Mouse (Mus musculus): ENCODE data around the gene Lama1.

Gene Lama1

DNA sequence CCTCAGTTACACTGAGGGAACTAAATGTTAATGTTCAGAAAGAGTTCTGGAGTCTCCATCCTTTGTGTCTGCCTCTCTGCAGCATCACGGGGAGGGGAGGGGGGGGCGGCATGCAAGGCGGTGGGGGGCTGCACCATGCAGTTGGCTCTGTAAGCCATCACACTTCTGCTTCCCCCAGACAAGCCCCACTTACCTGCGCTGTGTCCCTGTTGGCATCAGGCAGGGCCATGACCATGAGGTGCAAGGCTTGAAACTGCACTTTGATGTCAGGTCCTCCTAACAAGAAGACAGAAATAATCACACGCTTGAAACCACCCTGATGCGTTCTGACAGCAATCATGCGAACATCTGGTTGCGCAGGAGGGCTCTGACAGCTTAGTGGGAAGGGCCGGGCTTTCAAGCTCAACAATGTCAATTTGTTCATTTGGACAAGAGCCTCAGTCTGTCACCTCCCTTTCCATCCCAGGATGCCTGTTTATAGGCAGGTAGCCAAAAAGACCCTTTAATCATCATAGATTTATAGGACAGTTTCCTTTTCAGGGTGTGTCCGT is 164.1 kb downstream of the Lama1 start:
- no peak for DNase-seq

DNA sequence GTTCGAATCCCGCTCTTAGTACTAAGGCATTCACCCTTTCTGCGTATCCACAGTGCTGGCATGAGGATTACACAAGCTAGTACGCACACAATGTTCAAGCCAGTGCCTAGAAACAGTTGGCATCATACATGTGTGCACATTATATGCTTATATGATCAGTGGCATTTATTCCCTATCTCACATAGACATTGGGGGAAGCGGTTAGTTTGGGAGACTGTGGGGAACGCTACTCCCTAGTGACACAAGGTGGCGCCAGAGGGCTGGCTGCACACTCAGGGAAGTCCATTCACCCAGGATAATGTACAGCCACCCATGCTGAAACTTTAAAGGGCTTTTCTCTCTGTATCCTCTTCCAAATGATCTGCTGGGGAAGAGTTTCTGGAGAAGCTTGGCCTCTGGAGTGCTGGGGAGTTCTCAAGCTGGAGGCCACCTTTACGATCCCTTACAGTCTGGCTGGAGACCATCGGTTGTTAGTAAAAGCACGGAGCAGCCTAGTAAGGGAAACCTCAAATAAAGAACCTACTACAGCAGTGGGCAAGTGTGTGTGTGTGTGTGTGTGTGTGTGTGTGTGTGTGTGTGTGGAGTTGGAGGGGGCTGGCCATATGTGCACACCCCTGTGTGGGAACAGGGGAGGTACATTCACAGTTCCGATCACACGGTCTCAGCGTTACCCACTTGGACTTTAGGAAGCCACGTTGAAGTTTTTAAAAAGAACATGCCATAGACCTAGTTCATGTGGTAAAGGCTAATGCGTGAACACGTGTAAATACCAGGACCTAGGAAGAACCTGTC is 164.9 kb downstream of the Lama1 start:
- DNase-seq: peak; percentile 11

DNA sequence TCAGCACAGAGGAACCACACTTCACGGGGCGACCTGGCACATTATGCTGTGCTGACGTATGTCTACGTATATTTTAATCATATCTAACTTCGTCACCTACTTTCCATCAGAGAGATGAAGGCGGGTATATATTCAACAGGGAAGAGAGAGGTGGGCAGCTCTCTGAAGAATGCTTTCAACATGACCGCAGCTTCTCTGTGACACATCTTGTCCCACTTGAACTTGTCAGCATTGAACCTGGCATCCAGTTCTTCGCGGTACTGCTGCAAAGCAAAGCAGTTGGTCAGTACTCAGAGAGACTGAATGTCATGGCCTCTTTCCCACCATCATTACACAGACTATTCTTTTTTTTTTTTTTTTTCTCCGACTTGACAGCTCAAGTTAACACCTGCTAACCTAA is 167.3 kb downstream of the Lama1 start:
- DNase-seq: no peak

DNA sequence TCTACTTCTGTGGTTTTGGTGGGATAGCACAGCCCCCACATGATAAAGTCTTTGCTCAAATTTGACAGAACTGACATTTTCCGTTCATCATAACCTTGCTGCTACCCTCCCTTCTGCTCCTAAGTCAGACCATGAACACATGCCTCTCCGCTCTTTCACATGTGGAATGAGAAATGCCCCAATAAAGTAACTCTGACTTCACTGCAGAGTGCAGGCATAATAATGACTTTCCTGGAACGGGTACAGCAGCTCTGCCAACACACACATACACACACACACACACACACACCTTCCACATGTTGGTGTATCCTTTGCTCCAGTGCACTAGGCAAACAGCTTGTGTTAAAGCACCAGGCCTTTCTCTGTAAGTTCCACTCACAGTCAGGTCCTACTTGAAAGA is 167.9 kb downstream of the Lama1 start:
- no peak for DNase-seq

DNA sequence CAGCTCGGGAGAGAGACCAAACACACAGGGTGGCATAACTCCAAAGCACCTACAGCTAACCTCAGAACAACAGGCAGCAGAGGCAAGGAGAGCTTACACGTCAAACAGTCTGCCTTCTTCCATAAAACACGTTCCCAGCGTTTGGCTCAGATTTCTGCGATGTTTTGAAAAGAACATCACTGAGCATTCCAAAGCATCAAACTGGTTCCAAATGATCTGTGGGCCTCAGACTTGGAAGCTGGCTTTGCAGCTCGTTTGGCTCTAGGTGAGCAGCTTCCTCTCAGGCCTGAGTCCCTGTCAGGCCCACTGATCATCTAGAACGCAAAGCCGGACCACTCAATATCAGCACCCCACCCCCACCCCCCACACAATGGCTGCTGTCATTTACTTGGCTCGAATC is 169.0 kb downstream of the Lama1 start:
- DNase-seq: no peak

DNA sequence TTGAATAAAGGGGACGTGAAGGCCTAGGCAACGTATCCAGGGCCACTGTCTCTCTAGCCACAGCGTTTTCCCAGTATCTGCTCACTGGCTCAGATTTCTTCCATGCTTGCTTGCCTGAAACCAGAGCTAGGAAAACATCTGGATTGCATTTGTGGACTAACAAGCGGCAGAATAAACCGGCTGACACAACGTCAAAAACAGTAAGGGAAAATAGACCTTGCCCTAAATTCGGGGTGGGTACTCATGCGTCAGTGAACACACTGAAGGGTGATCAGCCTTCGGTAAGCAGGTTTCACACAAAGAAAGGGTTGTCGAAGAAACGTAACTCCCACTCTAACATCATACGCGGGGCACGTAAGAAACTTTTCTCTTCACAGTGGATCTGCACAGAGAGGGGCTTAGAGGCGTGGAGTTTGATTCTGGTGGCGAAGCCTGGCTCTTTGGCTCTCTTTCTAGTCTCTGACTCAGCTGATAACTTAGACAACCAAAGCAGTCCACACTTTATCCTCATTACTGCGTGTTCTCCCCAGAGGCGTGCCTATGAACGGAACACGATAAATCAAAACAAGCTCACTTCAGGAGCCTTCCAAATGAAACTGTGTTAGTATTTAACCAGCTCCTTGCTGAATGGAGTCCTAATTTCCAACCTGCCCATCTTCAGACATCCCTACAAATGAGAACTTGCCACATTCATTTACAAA is 169.6 kb downstream of the Lama1 start:
- DNase-seq: no peak

DNA sequence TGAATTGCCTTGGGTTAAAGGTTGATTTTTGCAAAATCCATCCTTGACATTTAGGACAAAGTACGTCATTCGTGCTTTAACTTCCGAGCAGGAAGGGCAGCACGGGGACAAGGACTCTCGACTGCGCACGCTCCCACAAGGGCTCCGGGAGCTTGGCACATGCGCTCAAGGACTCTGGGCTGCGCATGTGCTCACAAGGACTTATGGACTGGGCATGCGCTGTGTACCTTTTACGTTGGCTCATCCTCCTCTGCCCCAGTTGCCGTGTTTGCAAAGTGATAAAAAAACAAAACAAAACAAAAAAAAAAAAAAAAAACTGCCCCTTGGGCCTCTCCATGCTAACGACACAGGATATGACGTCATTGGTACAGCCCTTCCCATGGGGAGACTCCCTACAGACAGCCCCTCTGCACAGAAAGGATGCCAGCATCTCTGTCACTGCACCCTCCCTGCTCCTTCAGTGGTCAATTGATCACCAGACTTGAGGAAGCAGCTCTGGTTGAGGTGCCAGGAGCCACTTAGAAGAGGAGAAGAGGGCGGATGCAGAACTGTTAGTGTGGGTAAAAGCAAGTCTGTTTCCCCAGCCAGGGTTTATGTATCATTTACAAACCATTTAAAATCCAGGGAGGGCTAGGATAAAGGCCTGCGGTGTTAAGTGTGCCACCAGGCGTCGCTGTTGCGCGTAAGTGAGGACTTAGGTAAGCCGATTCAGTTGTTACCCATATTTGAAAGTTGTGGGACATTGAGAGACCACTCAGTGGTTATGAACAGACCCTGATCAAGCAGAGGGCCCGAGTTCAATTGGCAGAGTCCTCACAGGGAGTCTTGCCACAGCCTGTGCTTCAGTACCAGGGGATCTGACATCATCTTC is 172.9 kb downstream of the Lama1 start:
- DNase-seq: peak; percentile 21
